Mouse (Mus musculus) CD8-positive naive resting alpha-beta T cell, adult 2 months (primary cell): ENCODE data around the gene Nae1.

Experiments
- DNase-seq, 2 experiments: peaks; one replicate each; pipeline ENCODE4 v3.0.0; 2022; ENCODE audit warnings: low read depth in 2 of 2, low spot score in 2 of 2

The Nae1 gene

GRCm38 (mm10) chr8:104533551-104533950 is 886 bp downstream of the Nae1 start:
- DNase-seq = no peak

- no peak for DNase-seq
Observed at GRCm38 (mm10) chr8:104529671-104530070, 4.8 kb downstream of the Nae1 start.

GRCm38 (mm10) chr8:104517872-104518271 is 16.6 kb downstream of the Nae1 start:
- DNase-seq = no peak

GRCm38 (mm10) chr8:104510134-104510533 is 24.3 kb downstream of the Nae1 start:
- DNase-seq = no peak

- peak in 1 of 2 experiments; percentile 13 for DNase-seq
Observed at GRCm38 (mm10) chr8:104509061-104510006, 25.1 kb downstream of the Nae1 start, which contains the start of gene Terb1. Terb1 (minus strand) TSS chr8:104509910.

GRCm38 (mm10) chr8:104479091-104479490 is 55.3 kb downstream of the Nae1 start:
- no peak for DNase-seq

- DNase-seq = no peak
Observed at GRCm38 (mm10) chr8:104472465-104472864, 62.0 kb downstream of the Nae1 start.

GRCm38 (mm10) chr8:104467463-104467862 is 67.0 kb downstream of the Nae1 start:
- no peak for DNase-seq
